Mouse (Mus musculus): Measurements from ENCODE around the gene Orai2. TPM values are rescaled to one million over a fixed set of nuclear protein-coding genes. Genes with fewer than 3 reads are reported as not detected.
"Not testable (repeated sequence)": the region's sequence is repeated elsewhere in the genome, so short reads cannot be mapped to it uniquely, and the experiment has no call there.

Gene Orai2
- total RNA-seq, 2 experiments from 2014 or later = 54.3 to 56.1 TPM

DNA sequence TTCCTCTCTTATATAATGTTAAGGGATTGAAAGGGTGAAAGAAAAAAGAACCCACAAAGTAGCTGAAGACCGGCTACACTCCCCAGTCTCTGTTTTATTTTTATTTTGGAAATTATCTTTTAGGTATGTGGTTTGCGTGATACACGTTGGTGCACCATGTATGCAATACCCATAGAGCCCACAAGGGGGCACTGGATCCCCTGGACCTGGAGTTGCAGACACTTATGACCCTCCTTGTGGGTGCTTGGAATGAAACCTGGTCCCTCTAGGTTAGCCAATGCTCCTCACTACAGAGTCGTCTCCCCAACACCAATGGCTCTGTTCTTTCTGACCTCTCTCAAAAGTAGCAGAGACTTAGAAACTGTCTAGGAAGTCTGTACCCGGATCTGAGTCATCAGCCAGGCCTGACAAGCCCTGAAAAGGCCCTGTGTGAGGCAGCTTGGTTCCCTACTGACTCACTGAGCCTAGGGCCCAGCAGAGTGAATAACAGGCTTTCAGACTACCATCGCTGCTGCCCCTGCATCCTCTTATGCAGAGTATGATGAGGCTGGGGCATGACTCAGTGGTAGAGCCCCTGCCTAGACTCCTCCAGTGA, 27.3 kb downstream of the Orai2 start:
- intact Hi-C loops (cut with DNase I) = no loop called here
- no peak for DNase-seq (ENCODE audit: low spot score in 2 of 2)

DNA sequence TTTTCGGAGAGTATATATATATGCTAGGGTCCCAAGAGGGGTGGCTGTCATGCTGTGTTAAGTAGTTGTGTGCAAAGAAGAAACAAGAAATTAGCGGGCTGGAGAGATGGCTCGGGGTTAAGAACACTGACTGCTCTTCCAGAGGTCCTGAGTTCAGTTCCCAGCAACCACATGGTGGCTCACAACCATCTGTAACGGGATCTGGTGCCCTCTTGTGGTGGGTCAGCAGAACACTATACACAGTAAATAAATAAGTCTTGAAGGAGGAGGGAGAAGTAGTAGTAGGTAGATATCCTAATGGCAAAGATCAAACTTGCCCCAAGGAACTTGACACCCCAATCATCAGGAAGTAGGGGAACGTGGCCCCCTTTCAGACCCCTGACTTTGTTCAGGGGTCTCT, 27.8 kb downstream of the Orai2 start:
- DNase-seq (ENCODE audit: low spot score in 2 of 2) = no peak
- intact Hi-C loops (cut with DNase I) = no loop called here

DNA sequence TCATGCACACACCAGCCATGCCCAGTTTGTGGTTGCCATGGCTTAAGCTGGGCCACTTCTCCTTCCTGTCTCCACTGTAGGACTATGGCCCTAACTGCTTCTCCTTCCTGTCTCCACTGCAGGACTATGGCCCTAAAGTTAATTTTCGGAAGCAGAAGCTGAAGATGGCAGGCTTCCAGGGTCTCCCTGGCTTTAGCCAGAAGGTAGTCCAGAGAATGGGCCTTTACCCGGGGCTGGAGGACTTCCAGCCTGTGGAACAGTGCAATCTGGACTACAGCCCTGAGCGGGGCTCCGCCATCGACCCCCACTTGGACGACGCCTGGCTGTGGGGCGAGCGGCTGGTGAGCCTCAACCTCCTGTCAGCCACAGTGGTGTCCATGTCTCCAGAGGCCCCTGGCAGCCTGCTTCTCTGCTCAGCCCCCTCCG, 30.4 kb downstream of the Orai2 start:
- peak in 1 of 2 experiments; percentile 40 for DNase-seq (ENCODE audit: low spot score in 2 of 2)
- intact Hi-C loops (cut with DNase I) = no loop called here

DNA sequence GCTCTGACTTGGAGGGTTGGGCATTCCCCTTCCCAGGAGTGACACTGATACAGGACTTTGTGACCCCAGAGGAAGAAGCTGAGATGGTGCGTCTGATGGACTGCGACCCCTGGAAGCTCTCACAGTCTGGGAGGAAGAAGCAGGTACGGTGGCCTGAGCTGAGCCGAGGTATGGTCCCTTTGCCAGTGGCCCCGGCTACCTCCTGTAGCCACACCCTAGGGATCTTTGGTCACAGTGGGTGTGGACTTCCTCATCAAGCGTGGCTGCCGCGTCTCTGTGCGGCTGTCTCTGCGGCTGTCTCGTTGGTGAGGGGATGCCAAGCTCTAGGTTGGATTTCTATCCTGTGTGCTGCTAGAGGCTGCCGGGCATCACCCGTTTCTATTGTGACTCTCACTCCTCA, 31.1 kb downstream of the Orai2 start:
- intact Hi-C loops (cut with DNase I) = loop anchor here (5.0 kb wide), 1 partner anchor 48 kb away; no protein-coding TSS in a partner anchor

DNA sequence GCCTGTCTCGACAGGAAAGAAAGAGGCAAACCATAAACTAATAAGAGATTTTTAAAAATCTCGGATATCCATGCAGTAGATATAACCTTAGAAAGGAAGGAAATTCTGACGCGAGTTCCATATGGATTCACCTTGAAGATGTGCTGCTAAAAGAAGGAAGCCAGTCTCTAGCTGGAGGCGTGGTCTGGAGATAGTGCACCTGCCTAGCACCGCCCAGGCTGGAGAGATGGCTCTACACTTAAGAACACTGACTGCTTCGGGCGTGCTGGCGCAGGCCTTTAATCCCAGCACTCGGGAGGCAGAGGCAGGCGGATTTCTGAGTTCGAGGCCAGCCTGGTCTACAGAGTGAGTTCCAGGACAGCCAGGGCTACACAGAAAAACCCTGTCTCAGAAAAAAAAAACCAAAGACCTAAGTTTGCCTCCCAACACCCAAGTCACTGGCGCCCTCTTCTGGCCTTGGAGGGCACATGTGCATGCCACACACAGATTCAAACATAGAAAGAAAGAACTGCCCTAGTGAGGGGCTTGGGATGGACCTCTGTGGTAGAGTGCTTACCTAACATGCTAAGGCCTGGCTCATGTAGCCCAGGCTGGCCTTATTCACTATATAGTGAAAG, 32.7 kb downstream of the Orai2 start:
- no peak for DNase-seq (ENCODE audit: low spot score in 2 of 2)
- intact Hi-C loops (cut with DNase I) = loop anchor here (5.0 kb wide), 1 partner anchor 50 kb away; no protein-coding TSS in a partner anchor

More for the DNA sequence above, 31.1 kb downstream of the Orai2 start:
- DNase-seq (ENCODE audit: low spot score in 2 of 2) = no peak

DNA sequence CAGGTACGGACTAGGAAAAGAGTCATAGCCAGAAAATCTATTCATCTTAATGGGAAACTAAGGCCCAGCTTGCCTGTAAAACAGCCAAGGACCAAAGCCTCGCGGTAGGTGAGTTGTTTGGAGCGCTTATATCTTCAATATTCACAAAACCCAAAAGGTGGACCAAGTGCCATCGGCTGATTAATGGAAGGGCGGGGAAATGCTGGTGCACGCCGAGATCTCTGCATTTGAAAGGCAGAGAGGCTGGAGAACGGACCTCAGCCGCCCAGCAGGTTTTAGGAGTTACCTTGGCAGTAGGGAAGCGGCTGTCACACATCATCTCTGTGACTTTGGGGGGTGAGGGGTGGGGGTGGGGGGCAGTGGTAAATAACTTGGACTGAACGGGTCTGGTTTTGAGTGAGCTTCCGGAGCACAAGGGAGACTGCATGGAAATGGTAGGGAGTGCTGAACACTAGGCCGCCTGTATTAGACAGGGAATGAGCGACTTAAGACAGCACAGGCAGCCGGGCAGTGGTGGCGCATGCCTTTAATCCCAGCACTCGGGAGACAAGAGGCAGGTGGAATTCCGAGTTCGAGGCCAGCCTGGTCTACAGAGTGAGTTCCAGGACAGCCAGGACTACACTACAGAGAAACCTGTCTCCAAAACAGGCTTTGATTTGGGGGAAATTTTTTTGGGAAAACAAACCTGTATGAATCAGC, 34.1 kb downstream of the Orai2 start:
- no peak for DNase-seq (ENCODE audit: low spot score in 2 of 2)
- intact Hi-C loops (cut with DNase I) = loop anchor here (1.0 to 5.0 kb wide), 2 partner anchors 20 to 51 kb away; partner anchors contain the start of gene Polr2j

DNA sequence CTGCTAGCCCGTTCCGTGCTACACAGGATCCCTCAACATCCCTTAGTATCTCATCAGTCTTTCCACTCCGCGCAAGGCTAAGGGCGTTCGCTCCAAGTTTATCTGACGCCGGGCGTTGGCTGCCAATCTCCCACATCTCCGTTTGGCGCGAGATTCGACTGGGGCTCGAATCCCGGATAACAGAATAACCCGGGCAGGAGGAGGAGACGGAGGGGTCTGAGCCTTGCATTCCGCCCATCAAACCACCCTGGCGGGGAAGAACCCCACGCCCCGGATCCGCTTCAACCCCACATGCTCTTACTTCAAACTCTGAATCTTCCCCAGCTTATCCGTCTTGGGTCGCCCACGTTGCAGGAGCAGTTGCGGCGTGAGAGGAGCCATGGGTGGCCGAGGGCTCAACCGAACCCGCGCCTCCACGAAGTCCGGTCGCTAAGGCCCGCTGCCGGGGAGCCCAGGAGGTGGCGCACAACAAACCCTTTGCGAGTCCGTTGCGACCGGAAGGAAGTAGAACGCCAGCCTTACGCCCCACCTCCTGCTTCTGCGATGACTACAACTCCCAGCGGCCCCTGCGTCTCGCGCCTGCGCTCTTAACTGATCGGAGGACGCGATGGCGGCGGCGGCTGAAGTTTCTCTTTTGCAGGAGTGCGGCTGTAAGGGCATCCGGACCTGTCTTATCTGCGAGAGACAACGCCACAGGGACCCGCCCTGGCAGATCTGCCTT, 34.8 kb downstream of the Orai2 start, which contains the start of the genes Lrwd1 and Alkbh4:
TSS of gene Lrwd1 (minus strand) at position 504 of the 721 bp plus-strand sequence.
TSS of gene Alkbh4 (plus strand) at position 576 of the 721 bp plus-strand sequence.
- intact Hi-C loops (cut with DNase I) = loop anchor here (1.0 to 5.0 kb wide), 2 partner anchors 19 to 52 kb away; partner anchors contain the start of gene Polr2j
- DNase-seq (ENCODE audit: low spot score in 2 of 2) = peak; percentile 97

DNA sequence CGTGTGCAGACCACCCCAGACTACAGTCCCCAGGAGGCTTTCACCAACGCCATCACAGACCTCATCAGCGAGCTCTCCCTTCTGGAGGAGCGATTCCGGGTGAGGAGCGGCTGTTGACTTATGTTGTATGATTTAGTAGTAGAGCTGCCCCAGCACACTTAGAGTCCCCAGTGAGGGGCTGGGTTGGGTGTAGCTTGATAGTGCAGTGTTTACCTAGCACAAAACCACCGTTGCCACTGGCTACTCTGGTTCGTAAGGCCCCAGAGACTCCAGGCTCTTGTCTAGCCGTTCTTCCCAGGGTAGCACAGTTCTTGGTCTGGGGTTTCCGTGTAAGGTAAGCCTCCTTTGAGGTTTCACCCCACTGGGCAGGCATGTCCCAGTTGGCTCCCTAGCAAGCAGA, 48.3 kb downstream of the Orai2 start:
- no peak for DNase-seq (ENCODE audit: low spot score in 2 of 2)

DNA sequence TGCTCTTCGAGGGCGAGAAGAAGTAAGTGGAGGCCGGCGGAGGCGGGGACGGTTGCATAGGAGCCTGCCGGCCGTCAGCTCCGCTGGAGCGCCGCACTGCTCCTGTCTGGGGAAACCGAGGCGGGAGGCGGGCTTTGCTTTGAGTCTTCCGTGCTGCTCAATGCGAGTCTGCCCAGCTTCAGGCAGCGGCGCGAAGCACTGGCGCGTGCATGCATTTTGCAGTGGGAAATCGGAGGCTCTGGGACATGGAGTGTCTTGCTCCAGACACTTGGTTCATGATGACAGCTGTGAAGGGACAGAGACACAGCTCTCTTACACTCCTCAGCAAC, 53.8 kb downstream of the Orai2 start:
- intact Hi-C loops (cut with DNase I) = loop anchor here (1.0 kb wide), 1 partner anchor 20 kb away; the partner anchor contains the start of genes Alkbh4 and Lrwd1
- no peak for DNase-seq (ENCODE audit: low spot score in 2 of 2)

More for the DNA sequence above, 48.3 kb downstream of the Orai2 start:
- intact Hi-C loops (cut with DNase I) = no loop called here

DNA sequence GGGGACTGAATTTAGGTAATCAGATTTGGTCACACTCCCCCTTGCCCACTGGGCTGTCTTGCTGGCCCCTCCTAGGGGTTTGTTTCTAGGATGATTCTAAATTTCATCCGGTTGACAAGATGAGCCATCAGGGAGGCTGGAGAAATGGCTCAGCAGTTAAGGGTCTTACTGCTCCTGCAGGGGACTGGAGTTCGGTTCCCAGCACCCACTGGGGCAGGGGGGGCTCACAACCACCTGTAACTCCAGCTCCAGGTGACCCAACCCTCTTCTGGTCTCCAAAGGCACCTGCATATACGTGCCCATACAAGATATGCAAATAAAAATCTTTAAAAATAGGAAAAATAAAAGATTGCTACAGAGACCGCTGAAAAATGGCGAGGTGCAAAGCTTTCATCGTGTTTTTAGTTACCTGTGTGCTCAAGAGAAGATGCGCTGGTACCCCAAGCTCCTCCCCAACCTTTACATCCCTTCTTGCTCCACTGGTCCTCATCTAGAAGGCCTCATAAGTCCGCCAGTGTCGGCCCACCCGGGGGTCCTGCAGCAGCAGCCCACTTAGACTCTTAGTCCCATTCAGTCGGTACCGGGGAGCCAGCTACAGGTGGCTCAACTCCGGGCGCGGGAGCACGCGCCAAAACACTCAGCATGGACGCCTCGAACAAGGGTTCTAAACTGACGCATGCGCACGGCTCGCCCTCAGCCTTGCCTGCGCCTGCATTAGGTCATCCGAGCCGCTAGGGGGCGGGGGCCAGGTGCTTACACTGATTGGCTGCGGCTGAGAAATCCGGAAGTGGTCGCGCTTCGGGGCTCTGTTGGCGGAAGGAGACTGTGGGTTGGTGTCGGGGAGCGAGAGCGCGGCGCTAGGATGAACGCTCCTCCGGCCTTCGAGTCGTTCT, 54.4 kb downstream of the Orai2 start, which contains the start of gene Polr2j:
TSS of gene Polr2j (plus strand) at position 741 of the 893 bp plus-strand sequence.
- DNase-seq (ENCODE audit: low spot score in 2 of 2) = peak; percentile 97 to 98
- intact Hi-C loops (cut with DNase I) = loop anchor here (1.0 kb wide), 1 partner anchor 20 kb away; the partner anchor contains the start of genes Alkbh4 and Lrwd1

DNA sequence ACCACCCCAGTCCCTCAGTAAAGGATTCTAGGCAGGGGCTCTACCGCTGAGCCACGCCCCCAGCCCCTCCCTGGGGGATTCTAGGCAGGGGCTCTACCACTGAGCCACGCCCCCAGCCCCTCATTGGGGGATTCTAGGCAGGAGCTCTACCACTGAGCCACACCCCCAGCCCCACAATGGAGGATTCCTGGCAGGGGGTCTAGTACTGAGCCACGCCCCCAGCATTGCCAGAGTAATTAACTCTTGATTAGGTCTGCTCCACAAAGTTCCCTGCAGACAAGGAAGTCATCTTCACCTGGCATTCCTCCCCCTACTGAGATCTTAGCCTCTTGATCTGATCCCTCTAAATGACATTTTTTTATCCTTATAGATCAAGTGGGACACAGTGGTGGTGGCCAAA, 57.0 kb downstream of the Orai2 start:
- intact Hi-C loops (cut with DNase I); DNase-seq (ENCODE audit: low spot score in 2 of 2): not testable (repeated sequence)

DNA sequence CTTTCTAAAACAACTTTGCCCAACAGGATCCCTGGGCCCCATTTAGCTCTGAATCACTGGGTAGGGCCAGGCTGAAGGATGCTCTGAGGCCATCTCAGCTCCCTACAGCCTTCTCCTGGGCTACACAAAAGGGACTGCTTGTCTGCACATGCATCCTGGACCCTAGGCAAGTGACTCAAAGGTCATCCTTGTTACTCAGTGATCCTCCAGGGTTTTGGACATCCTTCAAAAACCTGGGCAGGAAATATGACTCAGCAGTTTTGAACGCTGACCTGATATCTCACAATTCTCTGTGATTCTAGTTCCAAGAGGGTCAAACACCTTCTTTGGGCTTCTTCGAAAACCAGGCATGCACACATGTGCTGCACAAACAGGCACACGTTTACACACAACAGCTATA, 61.5 kb downstream of the Orai2 start:
- intact Hi-C loops (cut with DNase I) = no loop called here
- DNase-seq (ENCODE audit: low spot score in 2 of 2) = no peak

DNA sequence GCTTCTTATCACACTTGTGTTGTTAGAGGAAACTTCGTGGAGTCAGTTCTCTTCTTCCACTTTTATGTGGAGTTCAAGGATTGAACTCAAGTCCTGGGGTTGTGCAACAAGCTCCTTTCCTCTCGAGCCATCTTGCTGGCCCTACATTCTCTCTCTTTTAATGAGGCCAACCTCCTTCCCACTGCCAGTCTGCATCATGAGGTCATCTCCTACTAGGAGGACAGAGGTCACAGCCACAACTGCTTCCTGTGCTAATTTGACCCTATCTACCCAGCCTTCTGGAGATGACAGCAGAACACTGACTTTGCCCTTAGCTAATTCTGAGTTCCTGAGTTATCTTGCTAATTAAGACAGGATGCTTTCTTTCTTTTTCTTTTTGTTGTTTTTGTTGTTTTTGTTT, 62.0 kb downstream of the Orai2 start:
- DNase-seq (ENCODE audit: low spot score in 2 of 2) = no peak
- intact Hi-C loops (cut with DNase I) = no loop called here

DNA sequence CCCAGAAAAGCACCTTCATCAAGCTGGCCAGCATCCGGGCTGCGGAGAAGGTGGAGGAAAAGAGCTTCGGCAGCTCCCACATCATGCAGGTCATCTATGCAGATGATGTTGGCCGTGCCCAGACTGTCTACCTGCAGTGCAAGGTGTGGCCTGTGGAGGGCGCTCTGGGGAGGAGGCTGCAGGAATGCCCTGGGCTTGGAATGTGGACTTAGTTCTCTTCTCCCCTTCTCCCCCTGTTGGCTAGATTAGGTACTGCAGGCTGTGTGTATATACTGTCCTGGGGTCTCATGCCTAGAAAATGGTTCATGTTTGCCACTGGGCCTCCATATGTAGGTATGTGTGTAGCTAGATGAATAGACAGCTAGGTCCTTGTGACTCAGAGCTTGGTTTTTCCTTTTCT, 66.0 kb downstream of the Orai2 start:
- intact Hi-C loops (cut with DNase I) = no loop called here
- peak in 1 of 2 experiments; percentile 53 for DNase-seq (ENCODE audit: low spot score in 2 of 2)

DNA sequence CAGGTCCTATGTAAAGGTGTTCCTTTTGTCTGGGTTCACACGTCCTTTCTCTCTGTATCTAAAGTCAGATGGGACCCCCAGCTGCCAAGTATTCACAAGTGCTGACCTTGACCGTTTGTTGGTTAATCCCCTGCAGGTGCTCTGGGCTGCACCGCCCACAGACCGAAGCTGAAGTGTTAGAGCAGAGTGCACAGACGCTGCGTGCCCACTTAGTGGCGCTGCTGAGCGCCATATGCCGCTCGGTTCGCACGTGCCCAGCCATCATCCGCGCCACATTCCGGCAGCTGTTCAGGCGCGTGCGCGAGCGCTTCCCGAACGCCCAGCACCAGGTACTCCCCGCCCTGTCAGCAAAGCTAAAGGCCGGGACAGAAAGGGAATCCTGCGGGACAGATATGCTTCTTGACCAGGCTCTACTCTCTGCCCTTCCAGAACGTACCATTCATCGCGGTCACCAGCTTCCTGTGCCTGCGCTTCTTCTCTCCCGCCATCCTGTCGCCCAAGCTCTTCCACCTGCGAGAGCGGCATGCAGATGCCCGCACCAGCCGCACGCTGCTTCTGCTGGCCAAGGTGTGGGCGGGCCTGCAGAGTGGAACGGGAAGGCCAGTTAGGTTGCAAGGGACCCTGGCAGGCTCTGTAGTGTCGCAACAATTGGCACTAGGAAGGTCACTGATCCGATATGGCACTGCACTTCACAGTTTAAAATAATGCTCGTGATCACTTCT, 68.3 kb downstream of the Orai2 start:
- intact Hi-C loops (cut with DNase I) = no loop called here
- peak; percentile 80 to 83 for DNase-seq (ENCODE audit: low spot score in 2 of 2)

DNA sequence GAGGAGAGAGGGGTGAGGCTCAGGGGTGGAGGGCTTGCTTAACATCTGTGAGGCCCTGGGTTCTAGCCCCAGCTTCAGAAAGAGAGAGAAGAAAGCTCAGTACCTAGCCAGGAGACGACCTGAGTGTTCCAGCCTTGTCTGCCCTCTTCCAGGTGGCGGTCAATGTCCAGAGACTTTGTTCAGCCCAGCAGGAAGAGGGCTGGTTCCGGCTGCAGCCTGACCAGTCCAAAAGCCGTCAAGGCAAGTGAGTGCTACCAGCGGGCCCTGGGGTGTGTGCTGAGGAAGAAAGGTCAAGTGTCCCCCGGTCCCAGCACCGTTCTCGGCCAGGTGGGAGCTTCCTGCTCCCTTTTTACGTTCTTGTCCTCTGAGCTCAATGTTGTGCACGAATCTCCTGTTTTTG, 72.0 kb downstream of the Orai2 start:
- intact Hi-C loops (cut with DNase I) = no loop called here
- no peak for DNase-seq (ENCODE audit: low spot score in 2 of 2)

Measured in left cerebral cortex, postnatal 14 days (tissue).